Mouse (Mus musculus) CH12.LX (cell line): ENCODE data around the gene Prune2. TPM values are rescaled to one million over a fixed set of nuclear protein-coding genes. Genes with fewer than 3 reads are reported as not detected.

Experiments
- DNase-seq: peaks from one replicate; pipeline ENCODE4 v3.0.0-alpha.2; 2013; ENCODE audit errors: extremely low read depth
- H3K27ac ChIP-seq: 2 replicates; pipeline ENCODE4 v1.5.1; 2012; ENCODE audit warnings: low read depth, mild to moderate bottlenecking, control low read depth, moderate library complexity; ENCODE audit not compliant: insufficient read depth
- H3K27me3 ChIP-seq: replicated peaks from 2 replicates; pipeline ENCODE3; 2012; ENCODE audit warnings: inconsistent platforms
- H3K36me3 ChIP-seq, 2 experiments: replicated peaks in 1 of 2; 2 replicates each; pipeline versions ENCODE3 to v1.6.1; 2012; ENCODE audit warnings: inconsistent platforms in 1 of 2, low read length in 1 of 2, mild to moderate bottlenecking in 1 of 2, mixed read lengths in 1 of 2, moderate library complexity in 1 of 2; ENCODE audit not compliant: control insufficient read depth in 1 of 2, insufficient read depth in 1 of 2
- H3K4me1 ChIP-seq, 2 experiments: 2 replicates each; pipeline ENCODE4 v1.6.1; 2012; ENCODE audit warnings: inconsistent platforms in 1 of 2, moderate library complexity in 1 of 2; ENCODE audit not compliant: insufficient read depth in 2 of 2, control insufficient read depth in 1 of 2
- H3K4me2 ChIP-seq: 2 replicates; pipeline ENCODE4 v1.6.1; 2012; ENCODE audit warnings: low read depth, mild to moderate bottlenecking, control low read depth; ENCODE audit not compliant: poor library complexity, insufficient read depth, severe bottlenecking
- H3K4me3 ChIP-seq, 3 experiments: fragments of 150-350 bp in 1 of 3; sonication (generic) in 1 of 3; replicated peaks in 1 of 3; 2 replicates each; pipeline versions ENCODE3 to v1.5.1; 2011 to 2012; ENCODE audit warnings: low read depth in 2 of 3, low read length in 2 of 3, mild to moderate bottlenecking in 2 of 3, moderate library complexity in 2 of 3, control low read depth in 1 of 3, improper control_type of control experiment in 1 of 3, inconsistent platforms in 1 of 3, mixed read lengths in 1 of 3; ENCODE audit not compliant: poor library complexity in 1 of 3
- H3K79me2 ChIP-seq: replicated peaks from 2 replicates; pipeline ENCODE4 v1.6.1; 2012; ENCODE audit warnings: mild to moderate bottlenecking, moderate library complexity; ENCODE audit not compliant: control insufficient read depth, poor library complexity, insufficient read depth, severe bottlenecking; ENCODE audit errors: extremely low read depth
- H3K9ac ChIP-seq: 2 replicates; pipeline ENCODE4 v1.6.1; 2012; ENCODE audit warnings: low read depth, mild to moderate bottlenecking, control low read depth, moderate library complexity; ENCODE audit not compliant: insufficient read depth
- H3K9me3 ChIP-seq: replicated peaks from 2 replicates; pipeline ENCODE3; 2012; ENCODE audit warnings: low read length, inconsistent platforms, mixed read lengths
- BHLHE40 ChIP-seq: IDR thresholded peaks from 2 replicates; pipeline ENCODE4 v1.6.1; 2011; ENCODE audit warnings: mild to moderate bottlenecking, low read depth, low read length, improper control_type of control experiment
- CHD1 ChIP-seq: IDR thresholded peaks from 2 replicates; pipeline ENCODE4 v1.6.1; 2012; ENCODE audit warnings: low read depth, low read length, improper control_type of control experiment, inconsistent platforms
- CHD2 ChIP-seq: IDR thresholded peaks from 2 replicates; pipeline ENCODE4 v1.6.1; 2011; ENCODE audit warnings: low read length, improper control_type of control experiment
- ELF1 ChIP-seq: IDR thresholded peaks from 2 replicates; pipeline ENCODE4 v1.6.1; 2014; ENCODE audit warnings: low read depth, mild to moderate bottlenecking, inconsistent platforms, low read length, improper control_type of control experiment
- EP300 ChIP-seq: IDR thresholded peaks from 2 replicates; pipeline ENCODE4 v1.6.1; 2011; ENCODE audit warnings: low read length, improper control_type of control experiment
- HCFC1 ChIP-seq: IDR thresholded peaks from 2 replicates; pipeline ENCODE4 v1.6.1; 2012; ENCODE audit warnings: low read depth, mild to moderate bottlenecking, inconsistent platforms, low read length, improper control_type of control experiment
- JUND ChIP-seq: conservative IDR thresholded peaks from 2 replicates; pipeline ENCODE4 v1.6.1; 2011; ENCODE audit warnings: low read depth, low read length, improper control_type of control experiment
- MAX ChIP-seq: IDR thresholded peaks from 2 replicates; pipeline ENCODE4 v1.6.1; 2011; ENCODE audit warnings: low read length, improper control_type of control experiment
- MAZ ChIP-seq: IDR thresholded peaks from 2 replicates; pipeline ENCODE4 v1.6.1; 2012; ENCODE audit warnings: low read depth, mild to moderate bottlenecking, inconsistent platforms, low read length, improper control_type of control experiment, moderate library complexity
- MEF2A ChIP-seq: IDR thresholded peaks from 2 replicates; pipeline ENCODE4 v1.6.1; 2014; ENCODE audit warnings: low read depth, mild to moderate bottlenecking, inconsistent platforms, low read length, improper control_type of control experiment, borderline replicate concordance
- MYC ChIP-seq: IDR thresholded peaks from 2 replicates; pipeline ENCODE4 v1.6.1; 2011; ENCODE audit warnings: low read depth, mild to moderate bottlenecking, improper control_type of control experiment, low read length
- NELFE ChIP-seq: IDR thresholded peaks from 2 replicates; pipeline ENCODE4 v1.6.1; 2011; ENCODE audit warnings: low read depth, low read length, improper control_type of control experiment
- NRF1 ChIP-seq: IDR thresholded peaks from 2 replicates; pipeline ENCODE4 v1.6.1; 2014; ENCODE audit warnings: low read depth, mild to moderate bottlenecking, inconsistent platforms, low read length, improper control_type of control experiment, moderate library complexity
- PAX5 ChIP-seq: IDR thresholded peaks from 2 replicates; pipeline ENCODE4 v1.6.1; 2012; ENCODE audit warnings: low read length, inconsistent platforms, mixed read lengths
- POLR2A ChIP-seq: IDR thresholded peaks from 2 replicates; pipeline ENCODE4 v1.6.1; 2011; ENCODE audit warnings: low read depth, mild to moderate bottlenecking, improper control_type of control experiment, low read length
- POLR2AphosphoS2 ChIP-seq: IDR thresholded peaks from 2 replicates; pipeline ENCODE4 v1.6.1; 2011; ENCODE audit warnings: low read depth, low read length, improper control_type of control experiment
- SIN3A ChIP-seq: IDR thresholded peaks from 2 replicates; pipeline ENCODE4 v1.6.1; 2012; ENCODE audit warnings: low read length, improper control_type of control experiment, inconsistent platforms
- SMC3 ChIP-seq: IDR thresholded peaks from 2 replicates; pipeline ENCODE4 v1.6.1; 2011; ENCODE audit warnings: low read depth, low read length, improper control_type of control experiment
- TBP ChIP-seq: conservative IDR thresholded peaks from 2 replicates; pipeline ENCODE4 v1.6.1; 2011; ENCODE audit warnings: low read depth, low read length, improper control_type of control experiment
- USF1 ChIP-seq: IDR thresholded peaks from 2 replicates; pipeline ENCODE4 v1.6.1; 2014; ENCODE audit warnings: low read depth, mild to moderate bottlenecking, inconsistent platforms, low read length, improper control_type of control experiment
- USF2 ChIP-seq: conservative IDR thresholded peaks from 2 replicates; pipeline ENCODE4 v1.6.1; 2011; ENCODE audit warnings: low read depth, low read length, improper control_type of control experiment
- ZC3H11A ChIP-seq: IDR thresholded peaks from 2 replicates; pipeline ENCODE4 v1.6.1; 2012; ENCODE audit warnings: low read depth, mild to moderate bottlenecking, inconsistent platforms, low read length, improper control_type of control experiment
- dilution Hi-C: fragments of 300-500 bp; cut with MboI; formaldehyde crosslinking; loops from 2 replicates; pipeline ENCODE4 v1.14.3; 2020; ENCODE audit warnings: low sequenced_read_pairs; ENCODE audit not compliant: extremely low pct_unique_long_range_greater_than_20kb, extremely low pct_ligation_motif_present
- in situ Hi-C: fragments of 300-500 bp; cut with MboI; formaldehyde crosslinking; loops from 3 replicates; pipeline ENCODE4 v1.14.3; 2019; ENCODE audit warnings: low sequenced_read_pairs, low pct_ligation_motif_present, low pct_unique_long_range_greater_than_20kb, mixed read lengths
- polyA plus RNA-seq: library from polyadenylated mRNA; unstranded; fragments of >175 nt; gene quantifications from 2 replicates; pipeline ENCODE4 v1.2.1, GENCODE M21; 2012; ENCODE audit warnings: low read depth; ENCODE audit not compliant: insufficient read length
- total RNA-seq, 2 experiments: library from RNA; depleted of rRNA; stranded (reverse); fragments of 300-350 nt in 1 of 2; fragments of >200 nt in 1 of 2; gene quantifications; 2 replicates each; pipeline ENCODE4 v1.2.3; 2012 to 2014

The Prune2 gene
- total and polyA plus RNA-seq, 3 experiments, result 0.04 to 1.7 (median 0.21) TPM

DNA sequence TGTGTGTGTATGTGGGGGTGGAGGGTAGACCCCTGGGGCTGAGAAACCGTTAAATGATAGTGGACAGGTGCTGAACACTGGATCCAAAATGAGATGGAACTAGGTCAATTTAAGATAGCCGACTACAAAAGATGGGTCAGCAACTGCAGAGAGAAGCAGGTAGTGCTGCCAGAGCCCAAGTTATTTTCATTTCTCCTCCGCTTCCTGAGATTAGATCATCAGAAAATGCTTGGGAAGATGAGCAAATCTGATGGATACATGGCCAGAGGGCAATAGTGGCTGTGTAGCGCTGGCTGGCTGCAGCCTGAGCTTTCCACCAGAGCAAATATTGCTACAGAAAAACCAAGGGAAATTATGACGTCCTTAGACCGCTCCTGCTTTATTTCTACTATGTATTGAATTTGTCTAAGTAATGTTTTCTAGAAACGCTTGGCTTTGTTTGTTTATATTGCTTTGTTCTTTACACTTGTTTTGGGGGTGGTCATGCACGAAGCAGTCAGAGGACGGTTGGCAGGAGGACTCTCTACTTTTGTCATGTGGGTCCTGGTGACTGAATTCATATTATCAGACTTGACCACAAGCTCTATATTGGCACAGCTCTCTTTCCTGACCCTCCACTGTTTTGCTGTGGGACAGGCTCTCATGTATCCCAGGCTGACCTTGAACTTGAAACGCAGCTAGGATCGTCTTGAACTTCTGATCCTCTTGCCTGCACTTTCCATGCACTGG is 198.2 kb downstream of the Prune2 start:
- H3K27me3 ChIP-seq, result no peaks in the 10 kb centered on the region
- H3K79me2 ChIP-seq, result no peaks in the 10 kb centered on the region
- no peaks in the 10 kb centered on the region for H3K36me3 ChIP-seq
- no peak for DNase-seq
- no peak overlapping the region for H3K4me3 ChIP-seq
- H3K9ac ChIP-seq, result no peak overlapping the region
- H3K4me1 ChIP-seq, result peaks cover 0 to 4% of the 10 kb centered on the region in 2 experiments; a peak in 1 of 4 replicates
- H3K27ac ChIP-seq, result no peak overlapping the region
- in situ Hi-C loops, result no loop called here
- TF ChIP-seq USF2, result no peak
- no peak for TF ChIP-seq CHD1
- TF ChIP-seq SMC3, result no peak
- TF ChIP-seq CHD2, result no peak
- no peak for TF ChIP-seq EP300
- no peak for TF ChIP-seq ZC3H11A
- TF ChIP-seq, all 38 proteins: peak for 0
- Histone ChIP-seq H3K4me2 (no peak overlapping the region), H3K9me3 (no peaks in the 10 kb centered on the region)
- dilution Hi-C loops, result no loop called here

DNA sequence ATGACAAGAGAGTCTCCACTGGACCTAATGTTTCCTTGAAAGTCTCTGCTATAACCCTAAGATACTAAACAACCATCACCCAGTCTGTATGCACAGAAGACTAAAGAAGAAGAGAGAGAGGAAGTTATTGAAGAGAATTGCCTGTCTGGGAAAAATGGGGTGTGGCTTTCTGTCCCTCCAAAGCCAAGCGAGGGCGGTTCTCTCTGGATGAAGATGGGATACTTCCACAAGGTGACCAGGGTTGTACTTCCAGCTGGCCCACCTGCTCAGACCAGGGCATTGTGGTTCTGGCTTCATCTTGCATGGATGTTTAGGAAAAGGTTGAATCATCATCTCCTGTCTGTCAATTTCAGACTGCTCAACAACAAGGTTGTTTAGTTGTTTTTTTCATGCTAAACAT is 199.3 kb downstream of the Prune2 start:
- dilution Hi-C loops (no loop called here), in situ Hi-C loops (no loop called here)
- H3K79me2 ChIP-seq, result no peaks in the 10 kb centered on the region
- no peaks in the 10 kb centered on the region for H3K9me3 ChIP-seq
- peaks cover 0 to 2% of the 10 kb centered on the region in 2 experiments; a peak in 1 of 4 replicates for H3K4me1 ChIP-seq
- TF ChIP-seq NELFE, result no peak
- no peak for TF ChIP-seq MYC
- no peak for TF ChIP-seq NRF1
- no peak for TF ChIP-seq POLR2A
- no peak for TF ChIP-seq USF1
- no peak for TF ChIP-seq POLR2AphosphoS2
- no peak for TF ChIP-seq TBP
- no peak for TF ChIP-seq PAX5
- TF ChIP-seq BHLHE40, result no peak
- no peak for TF ChIP-seq USF2
- no peak for TF ChIP-seq MEF2A
- TF ChIP-seq ELF1, result no peak
- TF ChIP-seq HCFC1, result no peak
- no peak for TF ChIP-seq MAZ
- no peak for TF ChIP-seq MAX
- TF ChIP-seq SMC3, result no peak
- no peak for TF ChIP-seq JUND
- TF ChIP-seq SIN3A, result no peak
- H3K9ac ChIP-seq, result no peak overlapping the region
- no peaks in the 10 kb centered on the region for H3K27me3 ChIP-seq
- no peaks in the 10 kb centered on the region for H3K36me3 ChIP-seq
- no peak overlapping the region for H3K27ac ChIP-seq
- no peak overlapping the region for H3K4me3 ChIP-seq
- H3K4me2 ChIP-seq, result no peak overlapping the region
- no peak for DNase-seq
